Mouse (Mus musculus): ENCODE measurements around the gene Agmat. TPM values are rescaled to one million over a fixed set of nuclear protein-coding genes. Genes with fewer than 3 reads are reported as not detected.

The Agmat gene
- polyA plus RNA-seq, 1 experiment from 2014 or later, result not detected

DNA sequence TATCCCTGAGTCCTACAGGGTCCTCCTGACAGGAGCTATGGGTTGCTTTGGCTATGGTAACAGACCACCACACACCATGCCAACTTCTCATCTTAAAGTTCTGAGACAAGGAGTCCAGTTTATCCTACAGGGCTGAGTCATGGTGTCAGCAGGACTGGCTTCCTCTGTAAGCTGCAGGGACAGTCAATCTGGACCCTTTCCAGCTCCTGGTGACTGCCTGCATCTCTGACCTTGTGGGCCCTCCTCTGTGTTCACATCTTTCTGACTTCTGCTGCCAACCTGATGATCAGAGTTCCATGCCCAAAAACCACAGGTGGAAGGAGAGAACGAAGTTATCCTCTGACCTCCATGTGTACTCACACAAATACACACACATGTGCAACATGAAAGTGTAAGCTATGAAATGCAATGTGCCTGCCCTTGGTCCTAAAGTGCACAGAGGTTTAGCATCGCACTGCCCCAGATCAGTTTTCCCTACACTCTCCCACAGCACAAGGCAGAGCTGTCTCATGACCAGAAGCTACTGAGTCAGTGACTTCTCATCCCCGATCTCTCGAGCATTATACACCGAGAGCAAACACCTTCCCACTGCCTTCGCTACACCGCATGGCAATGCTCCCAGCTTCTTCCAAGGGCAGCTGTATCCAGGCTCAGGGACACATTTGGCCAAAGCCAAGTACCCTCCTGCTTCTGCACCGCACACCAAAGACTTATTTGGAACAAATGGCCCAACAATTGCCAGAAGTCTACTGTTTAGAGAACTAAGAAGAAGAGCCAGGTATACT lies 34.9 kb downstream of the Agmat start:
- WGBS, result 94% methylated on average over 8 of the region's 8 CpGs
- no peaks in the 10 kb centered on the region for H3K9me3 ChIP-seq (ENCODE audit: control insufficient read depth, low read length)
- H3K27me3 ChIP-seq (ENCODE audit: control insufficient read depth, insufficient read depth, low read length), result no peaks in the 10 kb centered on the region
- H3K27ac ChIP-seq (ENCODE audit: low read depth, low read length), result no peak overlapping the region
- no peak overlapping the region for H3K9ac ChIP-seq (ENCODE audit: low read length)
- H3K4me1 ChIP-seq (ENCODE audit: control insufficient read depth, insufficient read depth, low read length), result no peaks in the 10 kb centered on the region
- H3K36me3 ChIP-seq (ENCODE audit: control insufficient read depth, insufficient read depth, low read length), result peaks cover 11% of the 10 kb centered on the region
- H3K4me3 ChIP-seq (ENCODE audit: low read depth, low read length), result no peak overlapping the region
- DNase-seq (ENCODE audit: low spot score, missing footprints) (no peak), ATAC-seq (ENCODE audit: low FRiP score) (no peak)
- no peak overlapping the region for H3K4me2 ChIP-seq

DNA sequence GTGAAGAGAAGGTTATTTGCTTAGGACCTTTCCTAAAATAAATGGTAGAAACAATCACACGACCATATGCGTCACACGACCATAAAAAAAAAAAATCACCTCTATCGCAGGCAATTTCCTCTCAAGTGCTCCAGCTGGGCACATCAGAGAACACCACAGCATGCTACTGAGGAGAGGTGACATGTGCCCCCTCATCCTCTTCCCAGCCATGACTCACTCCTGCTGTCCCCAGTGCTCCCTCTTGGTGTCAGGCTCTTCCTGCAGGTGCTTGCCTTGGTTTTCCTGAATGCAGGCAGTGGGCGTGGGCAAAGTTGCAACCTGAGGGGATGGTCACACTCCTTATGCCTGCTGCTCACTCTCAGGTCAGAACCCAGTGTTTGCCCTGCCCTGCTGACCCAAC lies 38.4 kb downstream of the Agmat start:
- DNase-seq (ENCODE audit: low spot score, missing footprints) (no peak), ATAC-seq (ENCODE audit: low FRiP score) (no peak)
- no peak overlapping the region for H3K9ac ChIP-seq (ENCODE audit: low read length)
- H3K4me3 ChIP-seq (ENCODE audit: low read depth, low read length), result no peak overlapping the region
- no peaks in the 10 kb centered on the region for H3K27me3 ChIP-seq (ENCODE audit: control insufficient read depth, insufficient read depth, low read length)
- peaks cover 11% of the 10 kb centered on the region for H3K36me3 ChIP-seq (ENCODE audit: control insufficient read depth, insufficient read depth, low read length)
- peaks cover 3% of the 10 kb centered on the region for H3K4me1 ChIP-seq (ENCODE audit: control insufficient read depth, insufficient read depth, low read length)
- 92% methylated on average over 5 of the region's 5 CpGs for WGBS
- H3K4me2 ChIP-seq, result no peak overlapping the region
- no peak overlapping the region for H3K27ac ChIP-seq (ENCODE audit: low read depth, low read length)
- H3K9me3 ChIP-seq (ENCODE audit: control insufficient read depth, low read length), result no peaks in the 10 kb centered on the region

DNA sequence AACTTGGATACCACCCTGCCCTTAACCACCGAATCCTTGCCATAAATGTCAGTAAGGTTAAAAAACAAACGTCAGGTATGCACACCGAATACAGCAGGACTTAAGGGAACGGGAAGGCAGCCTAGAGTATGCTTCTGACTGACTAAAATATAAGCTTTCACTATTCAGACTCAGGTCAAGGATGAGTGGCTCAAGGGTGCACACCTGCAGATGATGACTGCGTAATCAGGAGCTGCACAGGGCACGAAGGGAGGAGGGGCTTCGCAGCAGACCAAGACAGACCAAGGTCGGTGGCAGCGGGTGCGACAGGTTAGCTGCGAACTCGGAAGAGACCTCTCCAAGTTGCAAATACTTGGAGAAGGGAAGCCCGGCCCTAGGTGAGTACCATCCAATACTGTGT lies 39.7 kb downstream of the Agmat start:
- WGBS, result 93% methylated on average over 13 of the region's 13 CpGs
- ATAC-seq (ENCODE audit: low FRiP score) (no peak), DNase-seq (ENCODE audit: low spot score, missing footprints) (no peak)
- peaks cover 5% of the 10 kb centered on the region for H3K4me1 ChIP-seq (ENCODE audit: control insufficient read depth, insufficient read depth, low read length)
- no peaks in the 10 kb centered on the region for H3K9me3 ChIP-seq (ENCODE audit: control insufficient read depth, low read length)
- peaks cover 11% of the 10 kb centered on the region for H3K36me3 ChIP-seq (ENCODE audit: control insufficient read depth, insufficient read depth, low read length)
- H3K4me3 ChIP-seq (ENCODE audit: low read depth, low read length), result no peak overlapping the region
- H3K27me3 ChIP-seq (ENCODE audit: control insufficient read depth, insufficient read depth, low read length), result no peaks in the 10 kb centered on the region
- H3K27ac ChIP-seq (ENCODE audit: low read depth, low read length), result no peak overlapping the region
- no peak overlapping the region for H3K9ac ChIP-seq (ENCODE audit: low read length)
- no peak overlapping the region for H3K4me2 ChIP-seq

DNA sequence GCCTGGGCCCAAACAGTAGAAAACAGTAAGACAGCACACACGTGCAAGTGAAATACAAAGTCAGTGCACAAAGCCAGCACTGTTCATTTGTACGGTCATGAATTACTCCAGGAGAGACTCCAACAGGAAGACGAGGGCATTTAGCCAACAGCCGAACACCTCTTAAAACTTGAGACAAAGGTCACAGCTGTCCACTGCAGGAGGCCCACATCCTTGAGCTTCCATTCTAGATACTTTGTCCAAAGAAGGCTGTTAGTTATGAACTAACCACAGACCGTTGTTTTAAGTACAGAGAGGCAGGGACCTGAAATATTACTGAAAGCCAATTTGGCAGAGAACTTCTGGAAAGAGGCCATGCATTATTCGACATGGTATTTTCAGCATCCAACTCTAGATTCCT lies 40.6 kb downstream of the Agmat start:
- peaks cover 8% of the 10 kb centered on the region for H3K36me3 ChIP-seq (ENCODE audit: control insufficient read depth, insufficient read depth, low read length)
- 84% methylated on average over 6 of the region's 6 CpGs for WGBS

DNA sequence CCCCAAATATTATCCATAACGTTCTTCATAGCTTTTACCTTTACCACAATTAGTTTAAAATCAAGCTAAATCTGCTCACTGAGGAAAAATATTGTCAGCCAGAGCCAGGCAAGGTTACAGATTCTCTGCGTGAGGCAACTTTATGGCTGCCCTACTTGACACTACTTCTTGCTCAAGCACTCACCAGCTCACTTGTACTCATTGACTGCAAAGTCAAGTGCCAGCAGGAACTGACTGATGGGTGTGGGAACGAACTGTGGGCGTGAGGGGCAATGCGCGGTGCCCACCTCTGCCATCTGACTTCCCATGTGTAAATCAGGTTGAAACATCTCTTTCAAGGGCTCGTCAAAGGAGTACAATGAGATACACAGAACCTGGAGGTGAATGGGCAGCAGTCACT lies 41.0 kb downstream of the Agmat start:
- Histone ChIP-seq H3K4me3 (ENCODE audit: low read depth, low read length) (no peak overlapping the region), H3K36me3 (ENCODE audit: control insufficient read depth, insufficient read depth, low read length) (peaks cover 6% of the 10 kb centered on the region), H3K27me3 (ENCODE audit: control insufficient read depth, insufficient read depth, low read length) (no peaks in the 10 kb centered on the region), H3K27ac (ENCODE audit: low read depth, low read length) (no peak overlapping the region), H3K4me2 (no peak overlapping the region), H3K9me3 (ENCODE audit: control insufficient read depth, low read length) (no peaks in the 10 kb centered on the region), H3K4me1 (ENCODE audit: control insufficient read depth, insufficient read depth, low read length) (peaks cover 5% of the 10 kb centered on the region), H3K9ac (ENCODE audit: low read length) (no peak overlapping the region)
- WGBS, result 94% methylated on average over 7 of the region's 7 CpGs
- ATAC-seq (ENCODE audit: low FRiP score) (no peak), DNase-seq (ENCODE audit: low spot score, missing footprints) (no peak)

More for the DNA sequence above, 40.6 kb downstream of the Agmat start:
- H3K27me3 ChIP-seq (ENCODE audit: control insufficient read depth, insufficient read depth, low read length), result no peaks in the 10 kb centered on the region
- no peak for DNase-seq (ENCODE audit: low spot score, missing footprints)
- H3K4me1 ChIP-seq (ENCODE audit: control insufficient read depth, insufficient read depth, low read length), result peaks cover 5% of the 10 kb centered on the region
- no peak overlapping the region for H3K4me2 ChIP-seq
- no peak overlapping the region for H3K9ac ChIP-seq (ENCODE audit: low read length)
- ATAC-seq (ENCODE audit: low FRiP score), result no peak
- no peak overlapping the region for H3K4me3 ChIP-seq (ENCODE audit: low read depth, low read length)
- H3K27ac ChIP-seq (ENCODE audit: low read depth, low read length), result no peak overlapping the region
- H3K9me3 ChIP-seq (ENCODE audit: control insufficient read depth, low read length), result no peaks in the 10 kb centered on the region

DNA sequence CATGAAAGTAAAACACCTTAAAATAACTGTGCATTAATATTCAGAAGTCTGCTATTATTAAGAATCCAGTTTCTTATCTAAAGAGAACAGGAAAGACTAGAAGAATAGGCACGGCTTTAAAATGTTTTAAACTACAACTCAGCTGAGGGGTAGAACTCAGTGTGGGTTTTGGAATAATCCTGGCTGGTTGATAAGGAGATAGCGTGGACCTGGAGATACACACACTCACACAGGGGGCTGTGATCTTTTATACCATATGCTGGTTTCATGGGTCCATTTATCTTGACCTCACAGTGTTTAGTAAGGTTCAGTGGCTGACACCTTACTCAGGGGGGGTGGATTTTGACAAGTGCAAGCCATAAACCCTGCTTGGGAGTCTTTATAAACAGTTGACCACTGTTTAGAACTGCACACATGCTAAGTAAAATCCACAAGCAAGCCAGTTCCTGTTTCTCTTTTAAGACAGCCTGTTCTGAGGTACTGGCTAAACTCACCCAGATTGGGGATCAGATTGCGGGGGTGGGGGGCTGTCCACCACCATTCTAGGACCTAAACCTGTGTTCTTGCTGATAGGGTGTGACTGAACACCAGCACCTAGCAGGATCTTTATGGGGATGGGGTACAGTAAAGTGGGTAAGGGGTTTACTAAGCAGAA lies 43.2 kb downstream of the Agmat start:
- no peaks in the 10 kb centered on the region for H3K9me3 ChIP-seq (ENCODE audit: control insufficient read depth, low read length)
- DNase-seq (ENCODE audit: low spot score, missing footprints) (peak; percentile 87), ATAC-seq (ENCODE audit: low FRiP score) (no peak)
- H3K36me3 ChIP-seq (ENCODE audit: control insufficient read depth, insufficient read depth, low read length), result no peaks in the 10 kb centered on the region; the same call in 1 of the 2 replicates
- 55% methylated on average over 3 of the region's 3 CpGs for WGBS
- peak overlapping the region; percentile 76 for H3K4me2 ChIP-seq
- no peak overlapping the region; the same call in 1 of the 2 replicates for H3K27ac ChIP-seq (ENCODE audit: low read depth, low read length)
- H3K4me3 ChIP-seq (ENCODE audit: low read depth, low read length), result peak overlapping the region; percentile 83
- peaks cover 8% of the 10 kb centered on the region for H3K4me1 ChIP-seq (ENCODE audit: control insufficient read depth, insufficient read depth, low read length)
- H3K9ac ChIP-seq (ENCODE audit: low read length), result peak overlapping the region; percentile 91
- H3K27me3 ChIP-seq (ENCODE audit: control insufficient read depth, insufficient read depth, low read length), result no peaks in the 10 kb centered on the region

DNA sequence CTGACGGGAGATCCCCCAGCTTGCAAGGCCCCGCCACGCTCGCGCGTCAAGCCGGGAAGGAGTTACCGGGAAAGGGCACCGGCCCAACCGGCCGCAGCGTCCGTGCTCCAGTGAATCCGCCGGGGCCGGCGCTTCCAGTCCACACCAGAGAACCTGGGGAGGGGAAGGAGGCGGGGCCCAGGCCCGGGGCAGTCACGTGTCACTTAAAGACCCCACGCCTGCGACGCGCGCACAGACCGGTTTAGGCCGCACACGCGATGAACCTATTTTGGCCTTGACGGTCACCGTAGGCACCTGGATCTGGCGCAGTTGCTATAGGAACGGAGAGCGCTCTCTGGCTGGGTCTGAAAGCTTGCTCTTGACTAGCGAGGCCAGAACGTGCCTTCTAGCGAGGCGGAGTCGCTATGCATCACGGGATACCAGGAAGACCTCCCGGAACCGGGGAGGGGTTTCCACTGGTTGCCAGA lies 44.1 kb downstream of the Agmat start, which contains the start of gene Dnajc16:
Gene Dnajc16, minus strand, starts transcription at position 408 of the 467 bp plus-strand sequence.
- under 1% methylated on average over 40 of the region's 42 CpGs for WGBS
- ATAC-seq (ENCODE audit: low FRiP score) (peak; percentile 92), DNase-seq (ENCODE audit: low spot score, missing footprints) (peak; percentile 99)
- Histone ChIP-seq H3K9me3 (ENCODE audit: control insufficient read depth, low read length) (no peaks in the 10 kb centered on the region), H3K36me3 (ENCODE audit: control insufficient read depth, insufficient read depth, low read length) (no peaks in the 10 kb centered on the region; the same call in 1 of the 2 replicates), H3K27ac (ENCODE audit: low read depth, low read length) (peak within 1 kb of the TSS; percentile 41; the same call in 1 of the 2 replicates), H3K9ac (ENCODE audit: low read length) (peak within 1 kb of the TSS; percentile 91), H3K4me1 (ENCODE audit: control insufficient read depth, insufficient read depth, low read length) (peaks cover 8% of the 10 kb centered on the region), H3K4me3 (ENCODE audit: low read depth, low read length) (peak within 1 kb of the TSS; percentile 83), H3K27me3 (ENCODE audit: control insufficient read depth, insufficient read depth, low read length) (no peaks in the 10 kb centered on the region), H3K4me2 (peak within 1 kb of the TSS; percentile 76)

DNA sequence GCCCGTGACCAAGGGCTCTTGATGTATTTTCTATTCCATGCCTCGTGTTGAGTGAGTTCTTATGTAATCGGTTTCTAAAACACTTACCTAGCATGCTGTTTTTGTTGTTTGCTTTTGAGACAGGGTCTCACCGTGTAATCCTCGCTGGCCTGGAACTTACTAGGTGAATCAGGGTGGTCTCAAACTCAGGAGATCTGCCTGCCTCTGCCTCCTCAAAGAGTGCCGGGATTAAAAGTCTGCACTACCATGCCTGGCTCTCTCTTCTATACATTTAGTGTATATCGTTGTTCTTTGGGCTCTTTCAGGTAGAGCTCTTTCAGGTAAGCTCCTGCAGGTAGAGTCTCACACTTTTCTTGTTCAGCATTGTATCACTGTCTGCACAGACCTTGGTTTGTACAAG lies 45.0 kb downstream of the Agmat start:
- WGBS, result 92% methylated on average over 7 of the region's 7 CpGs
- no peak overlapping the region for H3K9ac ChIP-seq (ENCODE audit: low read length)

DNA sequence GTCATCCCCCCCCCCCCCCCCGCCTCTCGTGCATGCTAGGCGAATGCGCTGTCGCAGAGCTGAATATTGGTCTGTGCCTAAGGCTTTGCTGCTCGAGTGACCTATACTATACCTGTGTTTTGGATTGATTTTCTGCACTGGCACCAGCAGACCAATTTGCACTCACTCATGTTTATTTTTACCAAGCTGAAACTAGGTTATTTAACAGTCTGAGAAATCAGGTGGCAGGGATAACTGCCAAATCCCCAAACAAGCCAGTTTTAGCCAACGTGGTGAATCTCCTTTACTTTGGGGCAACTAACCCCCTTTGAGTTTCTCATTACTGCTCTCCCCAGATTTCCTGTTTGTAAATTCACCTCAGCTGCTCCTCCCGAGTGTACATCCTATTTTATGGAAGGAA lies 45.5 kb downstream of the Agmat start:
- Histone ChIP-seq H3K36me3 (ENCODE audit: control insufficient read depth, insufficient read depth, low read length) (no peaks in the 10 kb centered on the region; the same call in 1 of the 2 replicates), H3K9me3 (ENCODE audit: control insufficient read depth, low read length) (no peaks in the 10 kb centered on the region), H3K27ac (ENCODE audit: low read depth, low read length) (no peak overlapping the region), H3K4me2 (no peak overlapping the region), H3K4me3 (ENCODE audit: low read depth, low read length) (no peak overlapping the region), H3K9ac (ENCODE audit: low read length) (no peak overlapping the region), H3K27me3 (ENCODE audit: control insufficient read depth, insufficient read depth, low read length) (no peaks in the 10 kb centered on the region), H3K4me1 (ENCODE audit: control insufficient read depth, insufficient read depth, low read length) (peaks cover 8% of the 10 kb centered on the region)
- ATAC-seq (ENCODE audit: low FRiP score) (no peak), DNase-seq (ENCODE audit: low spot score, missing footprints) (no peak)
- WGBS, result 88% methylated on average over 8 of the region's 8 CpGs

More for the DNA sequence above, 45.0 kb downstream of the Agmat start:
- Histone ChIP-seq H3K4me2 (no peak overlapping the region), H3K27ac (ENCODE audit: low read depth, low read length) (no peak overlapping the region), H3K27me3 (ENCODE audit: control insufficient read depth, insufficient read depth, low read length) (no peaks in the 10 kb centered on the region), H3K4me1 (ENCODE audit: control insufficient read depth, insufficient read depth, low read length) (peaks cover 8% of the 10 kb centered on the region), H3K9me3 (ENCODE audit: control insufficient read depth, low read length) (no peaks in the 10 kb centered on the region), H3K4me3 (ENCODE audit: low read depth, low read length) (no peak overlapping the region), H3K36me3 (ENCODE audit: control insufficient read depth, insufficient read depth, low read length) (no peaks in the 10 kb centered on the region; the same call in 1 of the 2 replicates)
- ATAC-seq (ENCODE audit: low FRiP score) (no peak), DNase-seq (ENCODE audit: low spot score, missing footprints) (no peak)
